Mouse (Mus musculus) frontal cortex, adult 2 months (tissue): ENCODE measurements at regions not wholly inside any gene's neighbourhood (a gene's known extent, or its start where the extent isn't known, plus 50 kb on each side); places are given as distances from the start of the nearest gene placed in this dataset.

Source experiments
- DNase-seq, 2 experiments: peaks; one replicate each; pipeline ENCODE4 v3.0.0; 2022; ENCODE audit warnings: low spot score in 1 of 2; ENCODE audit errors: extremely low spot score in 1 of 2

DNA sequence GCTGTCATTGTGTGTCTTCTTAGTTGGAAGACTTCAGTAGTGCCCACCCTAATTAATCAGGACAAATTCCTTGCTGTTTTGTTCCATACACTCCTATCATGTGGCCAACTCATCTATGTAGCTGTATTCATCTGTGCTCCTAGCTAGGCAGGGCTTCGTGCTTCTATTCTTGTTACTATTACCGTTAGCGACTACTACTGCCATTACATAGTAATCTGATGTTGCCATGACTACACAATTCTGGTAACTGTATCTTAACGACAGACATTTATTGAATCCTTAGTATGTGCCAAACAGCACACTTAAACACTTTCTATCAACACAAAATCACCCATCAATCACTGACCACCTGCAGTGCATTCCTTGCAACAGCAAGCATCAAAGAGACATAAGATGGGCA, 477.6 kb downstream of the Tm4sf1 start:
- no peak for DNase-seq

DNA sequence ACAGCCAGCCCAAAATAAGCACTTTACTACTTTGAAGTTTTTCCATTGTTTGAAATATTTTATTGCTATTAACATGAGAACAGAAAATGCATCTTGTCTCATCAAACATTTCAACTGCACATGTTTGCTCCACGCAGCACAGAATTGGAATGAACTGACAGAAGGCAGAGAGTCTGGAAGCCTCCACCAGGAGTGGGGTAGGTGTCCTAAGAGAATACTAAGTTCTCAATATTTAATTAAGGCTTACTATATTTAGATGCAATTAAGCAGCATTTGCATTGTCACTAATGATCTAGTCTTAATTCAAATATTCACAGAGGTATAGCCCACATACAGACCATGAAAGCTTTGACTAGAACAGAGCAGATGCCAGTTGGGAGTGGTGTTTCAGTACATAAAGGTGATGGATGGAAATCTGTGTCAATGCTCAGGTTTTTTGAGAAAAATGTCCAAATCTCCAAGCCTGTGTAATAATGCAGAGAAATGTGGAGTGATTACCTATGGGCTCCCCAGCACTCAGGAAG, 491.2 kb downstream of the Tm4sf1 start:
- no peak for DNase-seq

DNA sequence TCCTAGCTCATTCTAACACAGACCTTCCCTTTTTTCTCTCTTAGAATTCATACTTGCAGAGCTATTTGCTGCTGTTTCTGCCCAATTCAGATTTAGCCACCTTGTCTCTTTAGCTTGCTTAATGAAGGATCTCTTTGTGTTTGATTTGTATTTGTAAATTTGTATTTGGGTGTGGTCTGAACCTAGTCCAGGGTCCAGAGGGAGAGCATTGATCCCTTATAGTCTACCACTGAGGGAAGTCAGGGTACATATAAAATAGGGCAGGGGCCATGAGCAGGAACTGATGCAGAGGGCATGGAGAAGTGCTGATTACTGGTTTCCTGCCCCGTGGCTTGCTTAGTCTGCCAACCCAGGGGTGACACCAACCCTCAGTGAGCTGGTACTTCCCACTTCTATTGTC, 508.7 kb downstream of the Tm4sf1 start:
- no peak for DNase-seq

DNA sequence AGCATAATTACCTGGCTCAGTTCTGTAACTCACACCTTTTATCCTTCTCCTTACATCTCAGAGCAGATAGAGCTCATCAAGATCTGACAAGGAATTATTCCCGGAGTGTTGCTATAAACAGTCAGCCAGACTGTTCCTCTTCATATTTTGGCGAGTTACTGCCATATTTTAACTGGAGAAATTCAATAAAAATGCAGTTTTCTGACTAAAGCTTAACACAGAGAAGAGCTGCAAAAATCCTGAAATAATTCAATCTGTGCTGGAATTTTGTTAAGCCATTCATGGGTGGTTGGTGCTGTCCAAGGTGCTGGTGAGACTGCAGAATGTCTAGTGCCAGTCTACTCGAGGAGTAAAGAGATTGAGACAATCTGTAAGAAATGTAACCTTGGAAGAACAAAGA, 512.6 kb downstream of the Tm4sf1 start:
- DNase-seq = peak; percentile 5 to 42

DNA sequence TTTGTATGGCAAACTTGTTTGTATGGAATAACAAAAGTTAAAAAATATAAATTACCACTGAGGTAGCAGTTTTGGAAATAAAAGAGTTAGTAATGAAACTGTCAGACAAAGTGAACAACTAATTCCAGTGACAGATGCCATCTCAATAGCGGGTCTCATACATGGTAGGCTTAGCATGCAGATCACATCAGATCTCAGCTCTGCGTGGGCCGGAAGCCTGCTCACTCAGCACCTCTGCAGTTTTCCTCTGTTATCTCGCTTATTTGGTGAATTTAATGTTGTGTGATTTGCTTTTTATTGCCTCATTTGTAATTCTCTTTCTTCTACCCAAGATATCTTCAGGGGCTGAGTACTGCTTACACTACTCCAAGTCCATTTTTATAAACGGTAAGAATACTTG, 527.9 kb downstream of the Tm4sf1 start:
- no peak for DNase-seq

DNA sequence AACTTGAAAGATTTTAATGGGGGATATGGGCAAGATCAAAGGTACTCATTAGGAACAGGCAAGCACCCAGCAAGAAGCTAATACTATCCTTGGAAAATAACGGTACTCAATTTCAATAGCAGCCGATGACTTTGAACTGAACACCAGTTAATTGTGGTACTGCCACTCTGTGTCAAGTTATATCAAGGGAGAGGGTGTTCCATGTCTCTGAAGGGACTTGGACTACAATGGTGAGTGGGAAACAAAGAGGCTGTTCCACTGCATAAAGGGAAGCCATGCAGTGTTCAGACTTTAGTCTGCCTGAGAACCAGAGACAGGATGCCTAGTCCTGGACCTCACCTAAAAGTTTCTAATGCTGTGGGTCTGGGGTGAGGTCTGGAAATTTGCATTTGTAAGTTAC, 531.6 kb downstream of the Tm4sf1 start:
- DNase-seq = no peak

DNA sequence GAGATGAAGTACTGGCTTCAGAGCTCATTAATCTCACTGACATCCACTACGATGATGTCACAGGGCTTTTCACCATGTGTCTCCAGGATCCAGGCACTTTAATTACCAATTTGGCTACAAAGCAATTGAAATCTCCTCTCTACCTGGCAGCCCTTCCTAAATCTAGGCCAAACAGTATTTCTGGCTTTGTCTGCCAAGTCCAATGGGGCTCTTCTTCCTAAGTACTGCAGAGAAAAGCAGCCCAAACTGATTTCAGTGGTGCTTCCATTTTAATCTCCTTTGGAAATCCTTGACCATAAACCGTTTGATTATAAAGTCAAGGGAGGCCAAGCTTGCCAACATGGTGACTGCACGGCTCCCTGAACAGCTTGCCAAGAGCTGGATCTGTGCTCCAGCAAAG, 534.7 kb downstream of the Tm4sf1 start:
- DNase-seq = no peak

DNA sequence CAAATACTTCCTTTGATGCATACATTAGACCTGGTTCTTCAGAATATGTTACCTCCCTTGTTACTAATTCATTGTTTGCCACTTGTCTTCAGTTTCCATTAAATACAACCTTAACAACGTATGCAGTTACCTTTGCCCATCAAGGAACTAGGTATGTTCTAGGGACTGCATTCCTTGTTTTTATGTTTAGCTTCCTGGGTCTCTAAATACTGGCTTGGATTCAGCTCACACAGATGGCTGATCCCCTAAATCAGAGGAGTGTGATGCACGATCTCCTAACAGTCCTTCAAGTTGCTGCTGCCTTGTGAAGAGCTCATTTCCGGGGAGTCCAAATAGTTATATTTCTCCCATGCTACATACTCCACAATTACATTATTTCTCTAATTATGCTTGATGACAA, 537.5 kb downstream of the Tm4sf1 start:
- DNase-seq = no peak

DNA sequence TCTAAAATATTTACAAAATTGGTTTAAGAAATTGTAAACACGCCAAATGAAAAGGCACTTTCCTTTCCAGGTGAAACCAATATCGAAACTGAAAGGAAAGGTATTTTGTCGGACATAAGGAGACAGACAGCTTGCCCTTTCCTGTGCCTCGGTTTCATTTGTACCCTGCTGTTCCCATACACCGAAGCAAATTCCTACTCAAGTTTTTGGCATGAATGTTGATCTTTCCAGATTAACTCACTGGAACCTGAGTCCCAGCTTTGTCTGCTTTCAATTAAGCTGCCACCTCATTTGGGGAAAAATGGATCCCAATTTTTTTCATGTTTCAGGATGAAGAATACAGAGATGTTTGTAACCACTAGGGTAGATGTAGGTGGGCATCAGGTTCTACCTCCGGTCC, 537.9 kb downstream of the Tm4sf1 start:
- no peak for DNase-seq

DNA sequence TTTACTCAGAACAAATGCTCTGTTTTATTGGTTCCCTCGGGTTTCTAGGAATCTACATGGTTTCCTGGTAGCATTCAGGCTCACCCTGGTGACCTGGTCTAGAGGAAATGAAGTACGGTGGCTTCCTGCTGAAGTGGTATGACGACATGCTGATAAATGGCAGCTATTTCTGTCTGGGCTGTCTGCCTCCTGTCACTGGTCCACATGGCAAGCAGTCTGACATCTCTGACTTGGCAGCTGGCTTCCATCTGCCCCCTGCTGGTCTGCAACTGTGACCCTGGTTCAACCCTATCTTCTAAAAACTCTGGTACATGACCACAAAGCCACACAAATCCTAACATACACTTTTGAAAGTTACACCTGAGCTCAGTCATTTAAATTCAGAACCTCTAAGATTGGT, 548.1 kb downstream of the Tm4sf1 start:
- no peak for DNase-seq

DNA sequence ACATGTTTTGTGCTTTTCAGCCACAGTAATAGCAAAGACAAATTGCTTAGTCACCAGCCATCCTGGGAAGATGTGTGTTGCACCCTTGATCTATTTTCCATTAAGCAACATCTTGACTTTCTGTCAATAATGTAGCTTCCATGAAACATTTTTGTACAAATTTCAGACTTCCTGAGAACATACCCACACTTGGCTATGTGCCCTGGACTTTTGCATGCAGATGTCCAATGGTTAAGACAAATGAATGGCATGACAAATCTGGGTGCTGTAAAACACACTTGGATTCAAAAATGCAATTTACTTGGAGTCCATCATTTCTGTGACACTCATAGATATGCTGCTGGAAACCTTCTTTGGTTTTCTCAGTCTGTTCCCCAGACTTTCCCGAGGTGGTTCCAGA, 549.9 kb downstream of the Tm4sf1 start:
- peak in 1 of 2 experiments; percentile 9 for DNase-seq

DNA sequence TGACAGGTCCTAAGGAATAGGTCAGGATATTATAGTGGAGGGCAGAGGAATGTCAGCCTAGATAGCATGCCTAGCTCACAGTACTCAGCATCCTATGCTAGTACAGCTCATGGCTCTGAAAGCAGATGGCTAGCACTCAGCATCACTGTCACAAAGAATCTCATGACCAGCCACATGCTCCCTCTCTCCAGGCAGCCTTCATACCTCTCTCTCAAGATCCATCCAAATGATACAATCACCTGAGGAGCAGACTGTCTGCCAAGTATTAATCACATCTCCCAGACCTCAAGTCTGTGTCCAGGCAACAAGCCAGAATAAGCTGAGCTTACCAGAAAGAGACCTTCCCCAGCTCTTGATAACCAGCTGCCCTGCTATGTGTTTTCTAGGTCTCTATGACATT, 557.4 kb upstream of the Nbea start:
- no peak for DNase-seq

DNA sequence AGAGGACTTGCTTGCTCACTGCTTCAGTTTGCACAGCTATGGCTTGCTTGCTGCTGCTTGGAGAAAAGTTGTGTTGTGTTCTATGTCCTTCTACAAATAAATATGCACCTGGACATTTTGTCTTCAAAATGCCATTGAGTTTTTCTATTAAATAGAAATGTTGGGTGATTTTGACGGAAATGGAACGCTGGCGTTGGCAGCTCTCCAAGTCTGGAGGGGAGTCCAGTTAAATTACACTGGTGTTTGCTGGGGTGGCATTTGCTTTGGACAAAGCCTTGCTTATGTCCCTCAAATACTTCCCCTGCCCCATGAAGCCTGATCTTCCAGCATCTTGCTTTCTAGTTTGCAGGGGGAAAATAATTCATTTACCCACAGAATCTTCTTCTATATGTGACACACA, 556.0 kb upstream of the Nbea start:
- DNase-seq = no peak

DNA sequence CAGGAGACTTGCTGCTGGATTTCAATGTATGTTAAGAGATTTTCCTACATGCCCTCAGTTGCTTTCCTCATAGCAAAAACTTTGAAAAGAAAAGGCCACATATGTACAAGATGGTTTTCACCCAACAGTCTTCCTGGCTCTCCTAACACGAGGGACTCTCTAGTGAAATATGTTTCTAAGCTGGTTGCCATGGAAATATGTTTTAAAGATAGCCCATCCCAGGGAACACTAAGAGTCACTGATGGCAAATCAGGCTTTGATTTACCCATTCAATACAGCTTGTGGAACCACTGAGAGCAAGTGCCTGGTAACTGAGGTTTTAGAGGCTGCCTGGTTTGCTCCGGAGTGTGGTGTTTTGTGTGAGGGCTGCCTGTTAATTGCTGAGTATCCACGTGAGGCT, 547.3 kb upstream of the Nbea start:
- DNase-seq = peak; percentile 8 to 26

DNA sequence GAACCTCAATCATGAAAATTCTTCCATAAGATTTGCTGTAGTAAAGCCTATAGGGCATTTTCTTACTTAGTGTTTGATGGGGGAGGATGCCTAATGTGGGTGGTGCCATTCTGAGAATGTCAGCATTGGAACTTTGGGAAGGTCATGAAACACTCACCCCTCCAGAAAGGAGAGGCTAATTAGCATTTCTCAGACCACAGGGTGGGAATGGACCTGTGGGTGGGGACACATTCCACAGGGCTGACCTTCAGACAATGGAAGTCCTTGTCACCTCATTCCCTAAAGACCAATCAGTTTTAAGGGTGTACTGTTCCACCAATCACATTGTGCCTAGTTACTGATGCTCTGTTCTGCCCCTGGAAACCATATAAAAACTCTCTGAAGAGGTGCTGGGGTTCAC, 541.5 kb upstream of the Nbea start:
- DNase-seq = no peak

DNA sequence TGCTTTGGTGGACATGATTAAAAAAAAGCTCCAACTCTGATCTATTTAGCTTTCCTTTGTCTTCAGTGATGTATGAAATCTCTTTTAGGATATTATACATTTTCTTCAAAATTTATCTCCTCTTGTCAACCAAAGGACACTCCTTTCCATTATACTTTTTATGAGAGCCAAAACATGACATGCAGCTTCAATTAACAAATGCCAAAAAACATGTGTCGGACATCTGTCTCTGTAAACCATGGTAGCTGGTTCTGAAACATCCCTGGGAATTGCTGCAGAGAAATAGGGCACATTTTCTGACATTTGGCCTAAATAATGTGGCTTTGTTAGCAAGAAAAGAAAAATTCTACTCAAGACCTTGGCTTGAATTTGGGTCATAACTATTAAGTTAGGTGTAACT, 524.8 kb upstream of the Nbea start:
- DNase-seq = no peak

DNA sequence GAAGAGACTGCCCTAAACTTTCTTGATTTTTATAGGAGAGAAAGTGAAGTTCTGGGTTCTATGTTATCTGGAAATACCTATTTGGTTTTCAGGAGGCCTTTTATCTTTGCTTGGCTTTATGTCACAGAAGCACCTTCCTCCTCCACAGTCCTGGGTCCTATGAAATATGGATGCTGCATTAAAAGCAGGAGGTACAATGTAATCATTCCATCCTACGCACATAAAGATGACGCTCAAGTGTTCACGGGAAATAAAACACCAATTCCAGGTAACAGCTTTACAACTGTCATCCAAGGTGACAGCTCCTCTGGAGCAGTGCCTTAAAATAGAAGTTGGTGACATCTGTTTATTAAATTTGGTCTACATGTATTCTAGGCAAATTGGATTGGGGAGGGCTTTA, 523.8 kb upstream of the Nbea start:
- no peak for DNase-seq

DNA sequence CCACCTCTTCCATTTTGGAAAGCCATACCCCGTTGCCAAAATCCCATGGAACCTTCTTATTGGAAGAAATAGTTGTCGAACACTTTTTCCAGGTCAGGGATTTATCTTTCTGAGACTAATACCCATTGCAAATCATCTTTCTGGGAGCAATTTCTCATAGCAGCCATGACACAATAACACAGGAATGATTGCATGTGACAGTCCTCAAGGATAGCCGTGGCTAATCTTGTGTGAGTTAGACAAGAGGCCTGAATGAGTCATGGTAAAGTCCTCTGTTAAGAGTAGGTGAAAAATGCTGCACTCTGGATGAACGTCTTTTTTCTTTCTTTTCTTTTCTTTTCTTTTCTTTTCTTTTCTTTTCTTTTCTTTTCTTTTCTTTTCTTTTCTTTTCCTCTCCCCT, 522.5 kb upstream of the Nbea start:
- DNase-seq = no peak

DNA sequence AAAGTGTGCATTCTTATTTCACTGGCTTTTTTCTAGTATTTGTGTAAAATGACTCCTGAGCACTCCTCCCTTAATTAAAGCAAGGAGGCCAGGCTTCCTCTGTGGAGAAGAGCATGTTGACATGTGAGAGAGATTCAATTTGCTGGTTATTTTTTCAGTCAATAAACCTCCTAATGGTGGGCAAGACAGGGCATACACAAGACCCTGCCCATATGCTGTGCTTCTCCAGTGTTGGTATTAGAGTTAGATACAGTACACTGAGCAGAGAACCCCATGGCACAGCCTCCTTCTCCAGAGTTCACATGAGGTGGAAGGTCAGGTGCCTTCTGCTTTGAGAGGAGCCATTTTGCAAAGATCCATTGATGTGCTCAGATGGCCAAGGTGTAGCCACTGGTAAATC, 515.4 kb upstream of the Nbea start:
- DNase-seq = no peak

DNA sequence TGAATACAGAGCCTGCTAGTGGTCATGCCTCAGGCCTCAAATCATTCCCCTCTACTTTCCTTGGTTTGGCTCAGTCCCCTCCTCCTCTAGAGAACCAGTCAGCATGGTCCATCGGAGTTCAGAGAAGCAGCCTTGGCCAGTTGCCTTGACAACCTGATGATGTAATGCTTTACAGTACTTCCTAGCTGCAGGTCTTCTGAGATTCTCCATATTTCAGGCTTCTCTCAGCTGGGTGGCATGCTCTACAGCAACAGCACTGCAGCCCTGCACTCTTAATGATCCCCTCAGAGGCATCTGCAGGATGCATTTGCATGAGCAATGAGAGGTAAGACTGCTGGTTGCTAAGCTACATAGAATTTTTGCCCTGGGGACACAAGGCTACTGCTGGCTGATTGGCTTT, 514.7 kb upstream of the Nbea start:
- peak in 1 of 2 experiments; percentile 51 for DNase-seq

DNA sequence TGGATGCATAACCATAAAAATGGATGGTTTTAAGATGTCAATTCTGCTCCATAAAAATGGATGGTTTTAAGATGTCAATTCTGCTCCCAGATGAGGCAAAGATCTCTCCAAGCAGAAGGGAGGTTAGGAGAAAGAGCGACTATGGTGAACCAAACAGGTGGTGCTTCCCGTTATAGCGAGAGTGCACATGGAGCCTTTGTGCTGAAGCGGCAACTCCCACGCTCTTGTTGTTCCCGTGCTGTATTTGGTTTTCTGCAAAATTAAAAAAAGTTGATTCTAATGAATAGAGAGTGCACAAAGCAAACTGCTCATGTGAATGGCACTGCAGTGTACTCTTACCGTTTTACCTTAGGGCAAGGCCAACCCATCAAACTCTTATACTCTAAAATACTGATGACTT, 497.5 kb upstream of the Nbea start:
- no peak for DNase-seq

DNA sequence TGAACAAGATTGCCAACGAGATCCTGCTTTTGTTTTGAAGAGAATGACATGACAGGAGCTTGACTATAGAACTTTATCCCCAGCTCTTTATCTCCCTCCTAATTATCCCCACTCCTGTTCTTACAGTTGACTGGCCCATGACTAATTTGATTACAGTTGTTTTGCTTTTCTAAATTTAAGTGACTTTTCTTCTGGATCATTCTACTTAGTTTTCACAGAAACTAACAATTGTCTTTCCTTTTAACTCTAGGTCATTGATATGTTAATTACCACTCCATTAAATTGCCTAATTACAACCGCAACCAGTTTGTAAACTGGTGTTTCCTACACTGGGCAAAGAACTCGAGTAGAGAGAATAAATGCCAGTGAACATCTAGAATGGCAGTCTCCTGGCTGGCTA, 485.3 kb upstream of the Nbea start:
- DNase-seq = no peak

DNA sequence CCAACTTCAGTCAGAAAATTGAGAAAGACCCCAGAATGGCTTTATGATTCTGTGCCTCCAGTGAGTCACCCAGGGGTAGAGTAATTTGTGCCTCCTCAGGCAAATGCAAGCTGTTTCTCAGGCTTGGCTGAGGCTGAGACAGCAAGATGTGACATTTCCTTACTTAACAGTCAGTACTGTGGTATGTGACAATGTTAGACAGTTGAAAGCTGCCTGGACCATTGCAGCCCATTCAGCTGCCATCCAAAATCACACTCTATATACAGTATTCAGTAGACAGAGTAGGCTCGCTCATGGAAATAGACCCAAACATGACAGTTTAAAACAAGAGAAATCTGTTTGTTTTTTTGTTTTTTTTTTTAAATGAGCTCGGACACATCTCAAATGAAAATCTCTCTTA, 477.1 kb upstream of the Nbea start:
- no peak for DNase-seq

DNA sequence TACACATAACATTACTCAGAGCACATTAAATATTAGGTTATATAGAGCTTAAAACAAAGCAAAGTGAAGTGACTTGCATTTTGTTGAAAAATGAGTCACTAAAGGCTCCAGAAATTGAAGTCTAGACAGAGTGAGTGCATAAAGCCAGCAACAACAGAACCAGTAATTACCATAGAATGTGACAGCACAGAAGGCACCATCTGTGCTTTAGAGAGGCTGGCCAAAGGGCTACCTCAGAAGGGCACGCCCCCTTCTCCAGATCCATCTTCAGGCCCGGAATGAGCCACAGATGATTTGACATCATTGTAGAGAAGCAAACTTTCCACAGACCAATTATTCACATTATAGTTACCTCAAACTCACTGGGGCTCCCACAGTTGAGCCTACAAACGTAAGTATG, 463.8 kb upstream of the Nbea start:
- no peak for DNase-seq
